Mouse (Mus musculus) CD8-positive naive resting alpha-beta T cell, adult 57 days (primary cell): ENCODE results near the gene Gm20897. TPM values are rescaled to one million over a fixed set of nuclear protein-coding genes. Genes with fewer than 3 reads are reported as not detected.

Source experiments
- total RNA-seq: library from RNA; stranded (reverse); gene quantifications from one replicate; pipeline ENCODE4 v1.2.4, GENCODE M21; 2023

Gm20897 gene
- not detected for total RNA-seq

DNA sequence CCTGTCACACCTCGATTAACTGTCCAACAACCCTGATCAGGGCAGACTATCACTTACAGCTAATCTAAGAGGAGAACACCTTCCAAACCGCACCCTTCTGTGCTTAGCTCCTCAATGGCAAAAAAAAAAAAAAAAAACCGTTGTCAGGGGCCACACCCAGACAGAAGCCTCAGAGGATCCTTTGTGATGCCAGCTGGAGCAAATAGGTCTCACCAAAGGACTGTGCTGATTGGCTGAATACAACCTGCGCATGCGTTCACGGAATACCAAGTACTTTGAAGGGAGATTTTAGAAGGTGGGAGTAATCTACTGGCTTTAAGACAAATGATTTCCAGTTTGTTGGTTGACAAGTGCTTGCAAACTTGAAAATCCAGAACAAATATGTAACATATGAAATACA, at the start of gene Gm20897:
Gene Gm20897, minus strand, starts transcription at position 101 of the 400 bp plus-strand sequence.

Other genes starting within 250 kb of the Gm20897 start
- not detected for gene Gm21732, start 73.5 kb upstream of the Gm20897 start, total RNA-seq